ENCODE assay signal across 8 mouse cellular contexts in genomic region chr16:32200256-32201003, GRCm38 (mm10). TPM values are rescaled to one million over a fixed set of nuclear protein-coding genes. Genes with fewer than 3 reads are reported as not detected.
DNase-seq lines count a peak whose midpoint lies in the region; ATAC-seq lines count a peak whose summit lies in the region.

No protein-coding gene starts in this region.

- H3K9me3 ChIP-seq in forebrain, embryonic 16.5 days (ENCODE audit: control insufficient read depth, low read length): no peaks in the 10 kb centered on the region
- H3K9me3 ChIP-seq in intestine, embryonic 16.5 days (ENCODE audit: control insufficient read depth, low read length): no peaks in the 10 kb centered on the region
- no peaks in the 10 kb centered on the region for H3K9me3 ChIP-seq in lung, embryonic 15.5 days

- peak; percentile 57 for DNase-seq in CD4-positive helper T cell, adult 2 months (ENCODE audit: low read depth, low spot score)
- DNase-seq in adrenal gland, postnatal 14 days: peak; percentile 69
- peak; percentile 92 for DNase-seq in retina, postnatal 1 day
- no peak for DNase-seq in right cerebral cortex, postnatal 25 days
- DNase-seq in gastrocnemius, postnatal 25 days: no peak

- no peak overlapping the region for H3K27ac ChIP-seq in forebrain, embryonic 16.5 days (ENCODE audit: low read length)
- peak overlapping the region; percentile 72 for H3K27ac ChIP-seq in intestine, embryonic 16.5 days (ENCODE audit: low read length)
- H3K27ac ChIP-seq in lung, embryonic 15.5 days: peak overlapping the region; percentile 85

- H3K4me3 ChIP-seq in forebrain, embryonic 16.5 days (replicated peaks; ENCODE audit: low read length): no peak overlapping the region
- H3K4me3 ChIP-seq in intestine, embryonic 16.5 days (ENCODE audit: low read length): peak overlapping the region; percentile 24
- H3K4me3 ChIP-seq in lung, embryonic 15.5 days: peak overlapping the region; percentile 33

- ATAC-seq in forebrain, embryonic 16.5 days: no peak
- 0 out of 2 replicates have a peak, but pooled peaks have one; percentile 58 for ATAC-seq in intestine, embryonic 16.5 days
- ATAC-seq in lung, embryonic 15.5 days (ENCODE audit: borderline replicate concordance, extremely low read depth, low FRiP score, low TSS enrichment): peak; percentile 65

- WGBS in forebrain, embryonic 16.5 days: 60% methylated on average over 21 of the region's 21 CpGs
- WGBS in intestine, embryonic 16.5 days: 69% methylated on average over 20 of the region's 21 CpGs
- WGBS in lung, embryonic 15.5 days: 45% methylated on average over 21 of the region's 21 CpGs

- no peak overlapping the region for H3K9ac ChIP-seq in forebrain, embryonic 16.5 days (replicated peaks; ENCODE audit: low read depth, low read length)
- no peak overlapping the region; the same call in 1 of the 2 replicates for H3K9ac ChIP-seq in intestine, embryonic 16.5 days (ENCODE audit: low read depth, low read length)
- H3K9ac ChIP-seq in lung, embryonic 15.5 days: no peak overlapping the region

- no peaks in the 10 kb centered on the region for H3K27me3 ChIP-seq in forebrain, embryonic 16.5 days (replicated peaks; ENCODE audit: control insufficient read depth, insufficient read depth, low read length)
- no peaks in the 10 kb centered on the region for H3K27me3 ChIP-seq in intestine, embryonic 16.5 days (replicated peaks; ENCODE audit: control insufficient read depth, insufficient read depth, low read length)
- no peaks in the 10 kb centered on the region for H3K27me3 ChIP-seq in lung, embryonic 15.5 days

- H3K4me2 ChIP-seq in forebrain, embryonic 16.5 days (ENCODE audit: low read length): peak overlapping the region; percentile 8
- no peak overlapping the region for H3K4me2 ChIP-seq in intestine, embryonic 16.5 days (ENCODE audit: low read depth, low read length)
- peak overlapping the region; percentile 34 for H3K4me2 ChIP-seq in lung, embryonic 15.5 days

- no peaks in the 10 kb centered on the region for H3K4me1 ChIP-seq in forebrain, embryonic 16.5 days (replicated peaks; ENCODE audit: control insufficient read depth, insufficient read depth, low read length)
- H3K4me1 ChIP-seq in intestine, embryonic 16.5 days (ENCODE audit: control insufficient read depth, insufficient read depth, low read length): no peaks in the 10 kb centered on the region
- no peaks in the 10 kb centered on the region for H3K4me1 ChIP-seq in lung, embryonic 15.5 days

- no peaks in the 10 kb centered on the region for H3K36me3 ChIP-seq in forebrain, embryonic 16.5 days (ENCODE audit: control insufficient read depth, insufficient read depth)
- H3K36me3 ChIP-seq in intestine, embryonic 16.5 days (ENCODE audit: control insufficient read depth, insufficient read depth, low read length): no peaks in the 10 kb centered on the region
- no peaks in the 10 kb centered on the region for H3K36me3 ChIP-seq in lung, embryonic 15.5 days

RNA-seq across cellular contexts. Expression of gene Bex6, which starts 20.8 kb away (rescaled TPM):
- total RNA-seq in adrenal gland, postnatal 14 days (2021): not detected in 2 replicates
- polyA plus RNA-seq in forebrain, embryonic 16.5 days (2015; fragmentation: Nextera tagmentation; extraction: Ambion mirVana): not detected in 2 replicates
- not detected in 2 replicates for polyA plus RNA-seq in intestine, embryonic 16.5 days (2015; fragmentation: Nextera tagmentation; extraction: Ambion mirVana)
- 0.20 and 0.36 TPM in 2 replicates for polyA plus RNA-seq in lung, embryonic 15.5 days (2015; fragmentation: Nextera tagmentation; extraction: Ambion mirVana)
- total RNA-seq in gastrocnemius, postnatal 25 days (2021): not detected

RNA-seq across cellular contexts. Expression of gene Nrros, which starts 35.0 kb away (rescaled TPM):
- total RNA-seq in adrenal gland, postnatal 14 days (2021): 8.0 and 17.4 TPM in 2 replicates
- polyA plus RNA-seq in forebrain, embryonic 16.5 days (2015; fragmentation: Nextera tagmentation; extraction: Ambion mirVana): 9.0 TPM in 2 replicates
- polyA plus RNA-seq in intestine, embryonic 16.5 days (2015; fragmentation: Nextera tagmentation; extraction: Ambion mirVana): 13.1 and 13.3 TPM in 2 replicates
- polyA plus RNA-seq in lung, embryonic 15.5 days (2015; fragmentation: Nextera tagmentation; extraction: Ambion mirVana): 39.6 and 45.8 TPM in 2 replicates
- total RNA-seq in gastrocnemius, postnatal 25 days (2021): 1 to 10 TPM; 1.9 to 2.5 TPM

RNA-seq across cellular contexts. Expression of gene Fbxo45, which starts 46.5 kb away (rescaled TPM):
- 17.6 and 18.4 TPM in 2 replicates for total RNA-seq in adrenal gland, postnatal 14 days (2021)
- polyA plus RNA-seq in forebrain, embryonic 16.5 days (2015; fragmentation: Nextera tagmentation; extraction: Ambion mirVana): 9.9 and 10.2 TPM in 2 replicates
- polyA plus RNA-seq in intestine, embryonic 16.5 days (2015; fragmentation: Nextera tagmentation; extraction: Ambion mirVana): 2.6 and 2.7 TPM in 2 replicates
- 16.6 and 17.2 TPM in 2 replicates for polyA plus RNA-seq in lung, embryonic 15.5 days (2015; fragmentation: Nextera tagmentation; extraction: Ambion mirVana)
- total RNA-seq in gastrocnemius, postnatal 25 days (2021): 10 to 100 TPM; 13.8 to 13.9 TPM

RNA-seq across cellular contexts. Expression of gene Wdr53, which starts 46.6 kb away (rescaled TPM):
- 13.9 and 16.7 TPM in 2 replicates for total RNA-seq in adrenal gland, postnatal 14 days (2021)
- 13.9 and 15.7 TPM in 2 replicates for polyA plus RNA-seq in forebrain, embryonic 16.5 days (2015; fragmentation: Nextera tagmentation; extraction: Ambion mirVana)
- 17.2 and 17.6 TPM in 2 replicates for polyA plus RNA-seq in intestine, embryonic 16.5 days (2015; fragmentation: Nextera tagmentation; extraction: Ambion mirVana)
- 19.5 TPM in 2 replicates for polyA plus RNA-seq in lung, embryonic 15.5 days (2015; fragmentation: Nextera tagmentation; extraction: Ambion mirVana)
- total RNA-seq in gastrocnemius, postnatal 25 days (2021): 1 to 10 TPM; 5.2 TPM

Comparison
In these comparisons a context has a peak if more than half of its experiments do, and no peak if none do; other contexts are left out.
1. DNase-seq: peak in CD4-positive helper T cell, adult 2 months (single experiment), adrenal gland, postnatal 14 days (single experiment) and retina, postnatal 1 day (single experiment); none in right cerebral cortex, postnatal 25 days (single experiment) and gastrocnemius, postnatal 25 days (single experiment).